34 mouse cellular contexts compared by ENCODE assay signal in the genomic region with DNA sequence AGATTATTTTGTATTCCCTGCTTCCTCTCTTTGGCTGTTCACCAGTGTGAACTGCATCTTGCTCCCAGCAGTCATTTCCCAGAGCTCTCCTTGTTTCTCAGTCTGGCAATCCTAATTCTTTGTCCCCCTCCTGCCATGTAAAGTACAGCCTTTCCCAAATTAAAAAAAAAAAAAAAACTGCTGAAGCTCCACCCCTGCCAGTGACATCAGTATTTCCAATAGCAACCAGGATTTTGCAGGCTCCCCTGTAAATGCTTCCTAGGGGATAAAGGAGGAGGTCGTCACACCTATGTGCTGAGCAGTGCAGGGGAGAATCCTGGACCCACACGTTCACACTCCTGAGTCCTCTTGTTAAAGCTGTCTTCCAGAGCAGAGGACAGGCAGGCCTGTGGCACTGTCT. TPM values are rescaled to one million over a fixed set of nuclear protein-coding genes. Genes with fewer than 3 reads are reported as not detected.
"Had no signal": no experiment of that assay in that cellular context is flagged by ENCODE, and none has a peak within 500 bp of the region (broad histone marks: within the 10 kb centered on the region; RNA-seq: fewer than 3 reads in every experiment).

No protein-coding gene starts in this region.

- H3K4me3 ChIP-seq: left cerebral cortex, adult 2 months; liver, embryonic 13.5 days; myocyte had no signal

- H3K9me3 ChIP-seq: liver, embryonic 13.5 days; midbrain, embryonic 12.5 days; midbrain, embryonic 15.5 days; neural tube, embryonic 13.5 days had no signal

- H3K27ac ChIP-seq: liver, embryonic 13.5 days; midbrain, embryonic 12.5 days; neural tube, embryonic 13.5 days had no signal

- H3K9ac ChIP-seq: liver, embryonic 13.5 days; midbrain, embryonic 12.5 days; midbrain, embryonic 15.5 days had no signal

- H3K4me2 ChIP-seq: liver, embryonic 13.5 days had no signal

- H3K36me3 ChIP-seq: liver, embryonic 13.5 days; midbrain, embryonic 12.5 days; midbrain, embryonic 15.5 days; neural tube, embryonic 13.5 days had no signal

- DNase-seq: kidney, adult 11 months; kidney, adult 9 months; kidney, postnatal 14 days; kidney, postnatal 4 days; layer of hippocampus, postnatal 36 days; liver, embryonic 13.5 days; lung, adult 2 months; lung, postnatal 14 days; lung, postnatal 4 days; right cerebral cortex, postnatal 25 days; thymus, adult 2 months; thymus, postnatal 14 days; thymus, postnatal 4 days had no signal

RNA-seq across cellular contexts. Expression of gene Grin1, which starts 1.1 kb away (rescaled TPM):
- total RNA-seq: liver, adult 2 months; megakaryocyte progenitor cell, adult 5-6 weeks; megakaryocyte-erythroid progenitor cell, adult 5-6 weeks; monocyte, adult 5-6 weeks; neutrophil, adult 5-6 weeks had no signal
- polyA plus RNA-seq: liver, adult 2 months had no signal

RNA-seq across cellular contexts. Expression of gene Lrrc26, which starts 30.4 kb away (rescaled TPM):
- total RNA-seq: layer of hippocampus, adult 18-20 months; layer of hippocampus, postnatal 10 days; layer of hippocampus, postnatal 36 days; left cerebral cortex, adult 2 months; left cerebral cortex, postnatal 10 days; left cerebral cortex, postnatal 36 days; liver, adult 2 months; megakaryocyte progenitor cell, adult 5-6 weeks; megakaryocyte-erythroid progenitor cell, adult 5-6 weeks; monocyte, adult 5-6 weeks; neutrophil, adult 5-6 weeks had no signal
- polyA plus RNA-seq: kidney, embryonic 16.5 days; limb, embryonic 11.5 days; liver, embryonic 13.5 days; liver, embryonic 16.5 days; midbrain, embryonic 12.5 days; neural tube, embryonic 13.5 days had no signal

RNA-seq across cellular contexts. Expression of gene Tmem210, which starts 32.1 kb away (rescaled TPM):
- total RNA-seq: layer of hippocampus, adult 18-20 months; layer of hippocampus, postnatal 10 days; layer of hippocampus, postnatal 36 days; left cerebral cortex, adult 2 months; left cerebral cortex, postnatal 10 days; left cerebral cortex, postnatal 36 days; liver, adult 2 months; megakaryocyte progenitor cell, adult 5-6 weeks; megakaryocyte-erythroid progenitor cell, adult 5-6 weeks; monocyte, adult 5-6 weeks; neutrophil, adult 5-6 weeks had no signal
- polyA plus RNA-seq: kidney, embryonic 16.5 days; limb, embryonic 11.5 days; limb, embryonic 14.5 days; liver, adult 2 months; liver, embryonic 13.5 days; liver, embryonic 16.5 days; lung, adult 2 months; lung, embryonic 16.5 days; midbrain, embryonic 12.5 days; midbrain, embryonic 15.5 days; neural tube, embryonic 13.5 days; spleen, adult 2 months; stomach, embryonic 16.5 days had no signal
